Comparison of ENCODE assay signal across 13 mouse cellular contexts in the genomic region with DNA sequence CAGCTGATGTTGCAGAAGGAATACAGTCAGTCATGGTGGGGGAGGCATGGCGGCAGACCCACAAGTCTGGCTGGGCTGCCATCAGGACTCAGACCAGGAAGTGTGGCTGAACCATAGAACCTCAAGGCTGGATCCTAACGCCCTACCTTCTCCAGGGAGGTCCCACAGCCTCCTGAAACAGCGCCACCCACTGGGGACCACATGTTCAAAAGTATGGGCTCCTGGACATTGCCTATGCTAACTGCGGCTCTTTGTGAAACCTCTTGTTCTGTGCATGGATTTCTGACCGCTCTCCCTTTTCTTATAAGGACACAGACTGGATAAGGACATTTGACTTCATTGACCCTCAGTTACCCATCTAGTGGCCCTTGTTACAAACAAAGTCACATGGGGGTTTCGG.
"Had no signal": no experiment of that assay in that cellular context is flagged by ENCODE, and none has a peak within 500 bp of the region (broad histone marks: within the 10 kb centered on the region; RNA-seq: fewer than 3 reads in every experiment).

No protein-coding gene starts in this region.

- H3K9ac ChIP-seq: liver, embryonic 13.5 days had no signal

- H3K4me1 ChIP-seq: liver, embryonic 13.5 days had no signal

- H3K4me3 ChIP-seq: left cerebral cortex, adult 2 months; liver, embryonic 13.5 days had no signal

- H3K36me3 ChIP-seq: liver, embryonic 13.5 days had no signal

- H3K27ac ChIP-seq: left cerebral cortex, adult 2 months; liver, embryonic 13.5 days had no signal

- H3K27me3 ChIP-seq: liver, embryonic 13.5 days had no signal

- H3K4me2 ChIP-seq: liver, embryonic 13.5 days; midbrain, embryonic 11.5 days had no signal

- DNase-seq: kidney, postnatal 14 days; kidney, postnatal 4 days; layer of hippocampus, adult 9-11 months; liver, embryonic 13.5 days; lung, adult 2 months; lung, postnatal 14 days; lung, postnatal 4 days; midbrain, embryonic 14.5 days; thymus, adult 2 months; thymus, postnatal 14 days; thymus, postnatal 4 days had no signal

- H3K9me3 ChIP-seq: liver, embryonic 13.5 days had no signal
